Mouse (Mus musculus): ENCODE data around the gene Arhgap15.

Arhgap15 gene

DNA sequence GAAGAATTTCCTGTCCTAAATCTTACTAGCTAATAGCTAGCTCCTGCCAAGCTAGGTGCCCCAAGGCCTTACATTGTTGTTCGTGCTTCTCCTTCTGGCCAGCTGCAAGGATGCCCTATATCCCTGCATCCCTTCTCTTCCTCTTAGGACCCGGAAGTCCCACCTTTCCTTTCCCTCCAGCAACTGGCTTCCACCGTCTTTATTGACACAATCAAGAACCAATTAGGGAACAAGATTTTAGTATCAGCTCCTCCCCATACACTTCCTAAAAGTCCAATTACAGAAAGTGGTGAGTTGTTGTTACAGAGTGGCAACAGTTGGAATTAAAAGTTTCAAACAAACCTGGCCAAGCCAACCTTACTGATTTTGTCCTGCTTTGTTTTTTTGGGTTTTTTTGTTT is 183.1 kb downstream of the Arhgap15 start:
- no peak for DNase-seq (ENCODE audit: low spot score in 2 of 2)

DNA sequence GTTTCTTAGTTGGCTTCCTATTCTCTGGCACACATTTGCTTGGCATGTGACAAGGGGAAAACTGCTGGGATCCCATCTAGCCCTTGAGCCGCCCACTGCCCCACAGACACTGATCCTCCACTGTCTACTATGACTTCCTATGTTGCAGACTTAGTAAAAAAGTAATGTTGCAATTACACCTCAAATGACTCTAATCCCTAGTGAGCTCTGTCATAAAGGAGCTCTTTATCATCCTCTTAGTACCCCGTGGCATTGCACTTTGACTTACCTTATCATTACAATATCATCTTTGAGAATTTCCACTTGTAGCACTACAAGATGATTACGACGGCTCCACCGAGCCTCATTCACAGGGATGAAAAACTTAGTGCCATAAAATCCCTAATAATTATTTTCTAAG is 190.6 kb downstream of the Arhgap15 start:
- no peak for DNase-seq (ENCODE audit: low spot score in 2 of 2)

DNA sequence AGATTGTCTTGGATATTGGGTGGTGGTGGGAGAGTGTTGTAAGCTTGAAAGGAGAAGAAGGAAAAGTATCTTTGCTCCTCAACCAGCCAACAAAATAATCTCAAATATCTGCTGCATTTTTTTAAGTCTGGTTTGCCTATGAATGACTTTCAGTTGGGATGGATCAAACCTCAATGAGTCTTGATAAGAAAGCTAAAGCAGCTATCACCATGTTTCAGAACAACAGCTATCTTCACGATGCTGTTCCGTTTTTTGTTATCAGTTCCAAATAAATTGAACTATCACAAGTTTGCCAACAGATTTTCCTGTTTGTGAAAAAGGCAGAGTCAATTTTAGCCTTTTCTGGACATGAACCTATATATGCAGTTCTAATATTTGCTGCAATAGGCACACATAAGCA is 197.1 kb downstream of the Arhgap15 start:
- no peak for DNase-seq (ENCODE audit: low spot score in 2 of 2)

DNA sequence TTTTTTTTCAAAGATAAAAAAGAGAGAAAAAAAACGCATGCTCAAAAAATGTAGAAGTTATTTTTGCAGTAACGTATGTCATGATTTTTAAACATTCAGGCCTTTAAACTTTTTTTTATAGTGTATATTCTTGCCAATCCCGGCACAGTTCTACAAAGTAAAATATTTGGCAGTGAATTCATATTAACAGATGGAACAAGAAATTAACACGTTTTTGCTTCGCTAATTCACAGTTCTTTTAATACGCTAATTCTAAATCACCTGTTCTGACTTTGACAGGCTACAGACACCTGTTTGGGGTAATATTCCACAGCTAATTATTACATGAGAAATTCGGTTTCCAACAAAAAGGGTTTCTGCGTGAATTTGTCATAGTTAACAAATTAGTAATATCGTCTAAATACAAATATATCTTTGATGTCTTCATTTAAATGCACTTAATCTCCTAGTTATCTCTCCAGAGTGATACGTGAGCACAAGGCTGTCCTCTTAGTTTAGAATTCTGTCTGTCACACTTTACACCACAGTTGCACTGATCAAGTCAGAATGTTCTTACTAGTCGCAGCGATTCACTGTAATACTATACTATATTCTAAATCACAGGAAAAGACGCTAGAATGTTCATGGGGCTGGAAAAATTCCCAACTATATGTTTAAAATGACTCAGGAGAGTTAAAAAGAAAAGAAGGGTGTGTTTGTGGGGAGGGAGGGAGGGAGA is 201.3 kb downstream of the Arhgap15 start:
- DNase-seq (ENCODE audit: low spot score in 2 of 2) = no peak

DNA sequence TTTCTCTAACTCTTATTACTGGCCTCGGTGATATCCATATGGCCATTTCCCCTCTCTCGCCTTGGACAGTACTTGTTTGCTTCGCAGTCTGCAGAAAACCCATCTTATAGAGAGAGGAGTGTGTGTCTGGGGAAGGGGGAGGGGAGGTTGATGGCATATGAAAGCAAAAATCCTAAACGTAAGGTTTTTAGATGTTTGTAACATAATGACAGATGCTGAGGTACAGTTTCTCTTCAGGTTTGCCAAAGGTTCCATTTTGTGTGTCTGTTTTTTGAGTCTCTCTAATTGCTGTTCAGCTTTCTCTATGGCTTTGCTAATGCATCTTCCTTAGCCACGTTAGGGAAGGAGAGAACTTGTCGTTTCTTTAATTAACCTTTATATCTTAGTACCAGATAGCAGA is 202.1 kb downstream of the Arhgap15 start:
- no peak for DNase-seq (ENCODE audit: low spot score in 2 of 2)

DNA sequence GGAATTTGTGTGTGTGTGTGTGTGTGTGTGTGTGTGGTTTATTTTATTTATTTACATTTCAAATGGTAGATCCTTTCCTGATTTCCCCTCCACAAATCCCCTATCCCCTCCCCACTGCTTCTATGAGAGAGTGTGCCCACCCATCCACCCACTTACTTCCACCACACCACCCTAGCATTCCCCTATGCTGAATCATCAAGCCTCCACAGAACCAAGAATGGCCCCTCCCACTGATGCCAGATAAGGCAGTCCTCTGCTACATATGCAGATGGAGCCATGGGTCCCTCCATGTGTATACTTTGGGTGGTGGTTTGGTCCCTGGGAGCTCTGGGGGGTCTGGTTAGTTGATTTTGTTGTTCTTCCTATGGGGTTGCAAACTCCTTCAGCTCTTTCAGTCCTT is 210.6 kb downstream of the Arhgap15 start:
- no peak for DNase-seq (ENCODE audit: low spot score in 2 of 2)

DNA sequence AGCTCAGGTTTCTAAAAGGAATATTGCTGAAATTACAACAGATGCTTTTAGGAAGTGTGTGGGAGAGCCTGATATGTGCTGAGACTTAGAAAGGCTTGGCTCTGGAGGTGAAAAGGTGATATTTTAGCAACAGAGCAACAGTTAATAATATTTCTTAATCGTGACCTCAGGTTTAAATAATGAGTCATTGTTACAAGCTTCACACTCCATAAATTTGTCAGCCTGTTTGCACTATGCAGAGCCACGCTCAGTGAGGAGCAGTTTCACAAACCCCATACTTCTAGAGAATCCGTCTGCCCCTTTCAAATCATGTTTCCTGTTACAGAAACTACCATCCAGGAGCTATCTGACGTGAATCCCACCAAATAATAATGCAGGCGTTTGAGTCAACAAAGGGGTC is 213.8 kb downstream of the Arhgap15 start:
- DNase-seq (ENCODE audit: low spot score in 2 of 2) = no peak

DNA sequence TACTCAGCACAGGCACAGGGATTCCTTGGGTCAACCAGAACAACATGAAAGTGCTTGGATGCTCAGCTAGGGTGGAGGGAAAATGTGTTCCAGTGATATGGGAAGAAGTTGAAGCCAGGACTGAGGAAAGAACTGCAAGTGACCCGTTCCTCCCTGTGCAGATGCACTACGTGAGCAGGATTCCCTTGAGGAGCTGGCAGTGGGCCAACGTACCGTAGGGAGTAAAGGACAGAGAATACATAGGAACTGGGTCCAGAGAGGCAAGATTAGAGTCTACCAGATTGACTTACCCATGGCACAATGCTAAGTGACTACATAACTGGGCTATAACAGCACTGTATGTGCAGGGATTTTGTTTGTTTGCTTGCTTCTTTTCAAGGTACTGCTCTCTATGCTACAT is 220.0 kb downstream of the Arhgap15 start:
- no peak for DNase-seq (ENCODE audit: low spot score in 2 of 2)

DNA sequence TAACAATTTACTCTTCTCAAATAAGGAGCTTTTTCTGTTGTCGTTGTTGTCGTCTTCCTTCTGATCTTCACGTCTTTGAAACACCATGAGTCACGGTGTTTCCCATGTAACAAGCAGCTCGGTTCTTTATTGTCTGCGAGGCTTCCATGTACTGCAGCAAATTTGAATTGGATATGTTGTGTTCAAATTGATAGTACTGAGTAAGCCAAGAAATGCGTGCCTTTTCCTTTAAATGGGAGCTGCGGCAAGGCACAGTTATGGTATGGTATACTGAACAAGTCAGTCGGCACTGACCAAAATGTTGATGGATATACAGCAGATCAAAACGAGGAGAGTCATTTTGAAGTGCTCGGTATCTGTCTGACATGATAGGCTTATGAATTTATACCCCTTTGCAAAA is 229.1 kb downstream of the Arhgap15 start:
- no peak for DNase-seq (ENCODE audit: low spot score in 2 of 2)

DNA sequence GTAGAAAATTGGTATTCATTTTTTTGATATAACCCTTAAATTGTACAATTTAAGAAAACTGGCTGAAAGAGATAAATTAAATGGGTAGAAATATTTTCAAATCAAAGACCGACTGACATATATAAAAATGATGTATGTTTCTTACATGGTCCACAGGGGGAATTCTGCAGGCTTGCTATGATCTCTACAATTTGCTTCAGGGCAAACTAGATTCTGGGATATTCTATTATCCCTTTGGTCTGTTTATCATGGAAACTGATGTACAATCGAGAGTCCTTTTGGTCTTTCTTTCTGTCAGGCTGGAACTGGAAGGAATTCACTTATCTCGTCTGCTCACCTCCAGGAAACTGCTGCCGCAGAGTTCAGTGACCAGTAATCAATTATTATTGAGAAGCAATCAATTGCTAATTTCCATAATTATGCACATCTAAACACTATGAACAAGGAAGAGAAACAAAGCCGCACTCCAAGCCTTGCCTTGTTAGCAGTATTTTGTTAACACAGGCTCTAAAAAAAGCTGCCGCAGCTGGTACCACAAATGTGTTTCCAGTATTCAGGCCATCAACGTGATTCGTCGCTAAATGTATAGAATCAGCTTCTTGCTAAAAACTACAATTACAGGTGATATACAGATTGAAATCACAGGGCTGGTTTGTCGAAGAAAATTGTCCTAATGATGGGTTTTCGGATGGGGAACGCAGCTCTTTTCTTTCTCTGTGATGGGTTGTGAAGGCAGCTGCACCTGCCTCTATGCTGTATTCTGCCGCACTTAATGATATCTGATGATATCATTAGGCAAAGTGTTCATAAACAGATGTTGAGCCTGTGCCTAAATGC is 229.8 kb downstream of the Arhgap15 start:
- no peak for DNase-seq (ENCODE audit: low spot score in 2 of 2)

DNA sequence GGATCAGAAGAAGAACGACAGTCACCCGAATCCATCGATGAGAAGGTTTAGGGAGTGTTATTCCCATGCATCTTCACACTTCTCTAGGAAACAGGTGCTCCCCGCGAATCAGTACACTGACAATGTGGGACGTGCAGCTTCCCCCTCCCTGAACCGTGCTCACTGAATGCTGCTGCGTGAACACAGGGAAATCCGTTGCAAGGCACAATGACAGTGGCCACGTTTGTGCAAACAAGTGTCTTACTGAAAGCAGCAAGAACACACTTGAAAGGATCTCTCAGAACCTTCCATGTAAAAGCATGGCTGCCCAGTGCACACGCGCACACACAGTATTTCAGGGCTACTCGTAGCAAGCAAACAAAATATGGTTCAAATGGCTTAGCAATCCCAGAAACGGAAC is 237.4 kb downstream of the Arhgap15 start:
- no peak for DNase-seq (ENCODE audit: low spot score in 2 of 2)

DNA sequence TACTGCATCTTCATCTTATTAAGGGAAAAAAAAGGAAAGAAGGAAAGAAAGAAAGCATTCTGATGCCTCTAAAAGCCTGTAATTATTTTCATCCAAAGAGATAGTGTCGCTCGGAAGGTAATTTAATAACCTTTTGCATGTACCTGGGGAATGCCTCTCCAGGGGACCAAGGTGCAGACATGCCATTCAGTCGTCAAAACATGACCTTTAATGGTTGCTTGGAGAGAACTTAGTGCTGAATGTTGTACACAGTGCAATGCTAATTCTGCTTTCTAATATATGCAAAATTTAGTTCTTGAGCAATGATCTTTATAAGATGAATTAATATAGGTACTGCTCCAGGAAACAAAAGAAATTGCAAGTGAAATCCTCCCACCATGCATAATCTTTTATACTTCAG is 239.3 kb downstream of the Arhgap15 start:
- no peak for DNase-seq (ENCODE audit: low spot score in 2 of 2)

DNA sequence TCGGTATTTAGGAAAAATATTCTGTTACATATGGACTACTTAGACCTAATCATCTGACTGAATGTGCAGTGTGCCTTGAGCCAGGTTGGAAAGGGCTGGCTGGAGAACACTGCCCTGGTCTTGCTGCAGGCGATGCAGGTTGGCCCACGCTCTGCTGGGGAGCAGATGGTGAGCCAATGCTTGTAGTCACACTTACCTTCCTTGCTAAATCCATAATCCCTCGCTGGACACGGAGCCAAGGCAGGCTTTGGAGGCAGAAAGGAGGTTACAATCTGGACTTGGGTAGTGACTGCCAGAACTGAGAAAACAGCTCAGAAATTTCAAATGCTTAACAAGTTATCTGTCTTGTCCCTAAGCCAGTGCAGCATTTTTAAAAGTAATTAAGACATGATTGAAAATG is 241.2 kb downstream of the Arhgap15 start:
- peak; percentile 49 to 64 for DNase-seq (ENCODE audit: low spot score in 2 of 2)

DNA sequence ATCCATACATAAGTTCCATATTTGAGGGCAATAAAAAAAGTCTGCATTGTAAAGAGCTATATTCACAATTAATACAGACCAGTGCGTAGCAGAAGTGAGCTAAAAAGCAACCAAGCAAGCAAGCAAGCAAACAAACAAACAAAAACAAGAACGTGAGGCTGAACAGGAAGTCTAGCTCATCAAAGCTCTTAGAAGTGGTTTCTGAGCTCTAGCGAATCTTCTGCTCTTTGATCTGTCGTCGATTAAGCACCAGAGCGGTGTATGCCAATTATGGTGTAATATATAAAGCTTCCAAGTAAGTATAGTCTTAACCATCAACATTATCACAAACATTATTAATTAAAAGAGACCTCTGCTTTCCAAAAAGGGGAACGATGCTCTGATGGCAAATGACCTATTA is 243.9 kb downstream of the Arhgap15 start:
- DNase-seq (ENCODE audit: low spot score in 2 of 2) = no peak

DNA sequence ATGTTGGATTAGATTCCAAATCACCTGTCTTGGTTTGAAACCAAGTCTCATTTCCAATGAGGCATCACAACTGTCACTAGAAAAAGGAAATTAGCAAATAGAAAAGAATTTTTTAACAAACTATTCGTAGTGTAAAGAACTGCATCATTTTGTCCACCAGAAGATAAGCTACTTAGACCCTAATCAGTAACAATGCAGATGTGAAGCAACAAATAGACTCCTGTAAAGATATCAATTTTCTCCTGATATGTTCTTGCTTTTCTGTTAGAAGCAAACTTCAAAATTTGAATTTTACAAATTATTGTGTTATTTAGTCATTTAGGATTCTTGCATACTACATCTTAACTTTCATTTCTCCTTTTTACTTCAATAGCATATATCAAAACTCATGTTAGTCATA is 253.8 kb downstream of the Arhgap15 start:
- no peak for DNase-seq (ENCODE audit: low spot score in 2 of 2)

DNA sequence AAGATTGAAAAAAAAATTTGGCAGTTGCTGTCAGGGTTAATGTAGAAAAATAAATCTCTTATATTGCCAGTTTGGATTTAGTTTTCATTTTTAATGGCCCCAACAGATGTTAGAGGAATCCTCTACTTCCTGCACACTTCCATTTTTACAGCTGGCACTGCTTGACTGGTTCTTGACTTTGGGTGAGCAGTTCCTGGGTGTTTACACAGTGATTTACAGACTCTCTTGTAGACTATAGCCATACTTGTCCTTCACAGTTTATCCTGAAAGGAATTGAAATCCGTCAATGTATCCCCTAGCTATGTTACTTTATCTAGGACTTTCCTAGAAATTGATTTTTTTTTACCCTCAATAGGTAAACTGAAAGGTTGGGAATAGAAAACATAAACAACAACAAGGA is 261.6 kb downstream of the Arhgap15 start:
- no peak for DNase-seq (ENCODE audit: low spot score in 2 of 2)

DNA sequence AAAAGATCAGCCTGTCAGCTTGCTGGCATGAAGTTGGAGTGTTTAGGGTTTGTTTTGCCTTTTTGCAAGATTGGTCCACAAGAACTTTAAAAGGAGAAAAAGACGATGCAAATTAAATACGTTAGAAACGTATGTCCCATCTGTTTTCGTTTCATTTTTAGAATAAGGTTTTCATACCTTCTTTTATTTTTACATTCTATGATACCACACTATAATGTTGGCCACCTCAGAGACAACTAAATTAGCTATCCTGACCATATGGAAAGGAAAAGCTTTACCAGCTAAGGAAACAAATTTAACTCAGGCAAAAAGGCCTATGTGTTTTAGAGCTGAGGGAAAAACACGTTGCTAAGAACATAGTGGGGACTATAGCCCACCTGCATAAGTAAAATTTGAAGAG is 264.8 kb downstream of the Arhgap15 start:
- DNase-seq (ENCODE audit: low spot score in 2 of 2) = no peak

DNA sequence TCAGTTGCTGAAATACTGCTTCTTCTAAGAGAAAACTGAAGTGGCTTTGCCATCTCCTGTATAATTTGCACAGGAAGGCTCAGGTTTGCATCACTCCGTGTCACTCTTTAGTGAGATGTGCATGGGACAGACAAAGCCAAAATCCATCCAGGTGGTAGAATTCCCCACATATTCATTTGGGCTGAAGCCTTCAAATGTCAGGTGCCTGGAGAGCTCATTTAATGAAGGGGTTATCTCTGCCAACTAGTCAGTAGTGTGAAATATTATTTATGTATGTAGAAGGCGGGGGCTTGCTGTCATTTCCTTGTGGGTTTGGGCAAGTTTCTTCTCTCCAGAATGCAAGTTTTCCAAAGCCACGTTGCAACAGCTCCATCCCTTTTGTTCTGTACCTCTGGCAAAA is 268.1 kb downstream of the Arhgap15 start:
- no peak for DNase-seq (ENCODE audit: low spot score in 2 of 2)

DNA sequence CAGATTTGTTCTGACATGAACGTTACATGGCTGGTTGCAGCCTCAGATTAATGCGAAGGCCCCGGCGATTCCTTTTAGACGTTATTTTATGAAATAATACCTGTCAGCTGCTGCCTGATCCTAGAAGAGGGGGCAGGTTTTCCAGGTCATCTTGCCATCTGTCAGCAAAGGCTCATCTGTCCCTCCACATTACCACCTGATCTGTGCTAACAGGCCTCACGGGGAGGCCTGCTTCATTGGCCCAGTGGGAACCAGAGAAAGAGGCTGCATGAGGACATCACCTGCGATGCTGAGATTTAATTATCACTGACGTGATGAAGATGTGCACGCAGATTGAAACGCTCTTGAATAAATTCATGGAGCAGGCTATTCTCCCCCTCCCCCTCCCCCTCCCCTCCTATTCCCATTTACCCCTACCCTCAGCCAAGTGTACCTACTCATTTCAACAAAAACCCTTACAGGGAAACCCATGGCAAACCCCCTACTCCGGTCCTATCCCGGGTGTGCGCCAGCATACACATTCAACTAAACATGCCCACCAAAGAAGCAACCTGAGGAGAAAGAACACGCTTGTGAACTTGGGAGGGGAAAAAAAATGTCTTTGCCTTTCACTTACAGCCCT is 268.9 kb downstream of the Arhgap15 start:
- no peak for DNase-seq (ENCODE audit: low spot score in 2 of 2)

DNA sequence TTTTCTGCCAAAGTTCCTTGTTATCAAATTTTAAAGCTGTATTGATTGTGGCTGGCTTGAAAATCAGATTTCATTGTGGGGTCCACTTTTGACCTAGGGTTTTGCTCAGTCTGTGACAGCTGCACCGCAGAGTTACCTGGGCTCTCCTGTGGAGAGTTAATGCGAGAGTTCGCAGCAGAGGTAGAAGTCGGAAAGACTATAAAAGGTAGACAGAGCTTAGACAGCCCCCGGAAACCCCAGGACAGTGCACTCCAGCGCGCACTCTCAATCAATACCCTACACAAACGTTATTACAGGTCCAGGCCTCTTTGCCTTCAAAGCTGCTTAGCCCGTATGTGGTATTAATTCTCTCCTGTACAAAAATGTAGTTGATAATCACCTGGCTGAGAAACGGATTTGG is 269.4 kb downstream of the Arhgap15 start:
- DNase-seq (ENCODE audit: low spot score in 2 of 2) = no peak

DNA sequence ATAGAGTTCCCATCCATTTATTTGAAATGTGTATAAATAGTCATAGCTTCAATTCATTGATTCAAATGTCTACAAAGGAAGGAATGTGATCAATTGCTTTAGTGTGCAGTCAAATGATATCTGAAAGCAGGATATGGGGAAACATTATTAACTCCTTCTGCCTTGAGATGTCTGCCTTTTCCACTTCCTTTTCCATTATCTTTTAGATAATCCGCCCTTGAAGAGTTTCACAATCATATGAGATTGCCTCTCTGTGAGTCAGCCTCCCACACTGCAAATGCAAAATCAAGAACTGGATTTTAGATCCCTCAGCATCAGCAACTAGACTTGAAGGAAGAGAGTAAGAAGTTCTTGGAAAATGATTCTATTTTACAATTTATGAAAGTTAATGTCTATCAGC is 276.1 kb downstream of the Arhgap15 start:
- DNase-seq (ENCODE audit: low spot score in 2 of 2) = no peak

DNA sequence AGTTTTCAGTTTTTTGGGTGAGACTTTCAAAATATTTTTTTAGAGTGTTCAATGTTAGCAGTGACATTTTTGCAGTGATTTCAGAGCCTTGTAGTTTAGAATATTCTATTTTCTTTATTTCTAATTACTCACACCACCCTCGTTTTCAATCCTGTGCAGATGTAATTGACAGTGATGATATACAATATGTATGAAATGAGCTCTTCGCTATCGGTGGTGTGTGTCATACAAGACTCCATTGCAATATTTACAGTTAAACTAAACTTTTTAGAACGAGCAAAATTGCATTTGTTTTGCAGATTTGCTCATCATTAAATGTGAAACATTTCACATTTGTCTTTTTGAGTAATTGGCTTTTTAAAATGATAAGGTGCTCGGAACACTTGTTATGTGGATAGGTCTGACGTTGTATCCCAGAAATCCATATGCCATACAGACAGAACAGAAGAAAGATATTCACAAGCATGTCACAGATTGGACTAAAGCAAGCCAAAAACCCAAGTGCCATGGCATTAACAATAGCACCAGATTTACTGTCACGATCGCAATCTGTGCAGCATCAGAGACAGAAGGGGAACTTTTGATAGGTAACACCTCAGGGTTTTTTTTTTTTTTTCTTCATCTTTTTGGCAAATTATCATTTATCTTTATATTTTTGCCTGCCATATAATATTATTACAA is 280.6 kb downstream of the Arhgap15 start:
- DNase-seq (ENCODE audit: low spot score in 2 of 2) = no peak
